Mouse (Mus musculus) CH12.LX (cell line): ENCODE data around the gene Prcc. TPM values are rescaled to one million over a fixed set of nuclear protein-coding genes. Genes with fewer than 3 reads are reported as not detected.
"Not testable (repeated sequence)": the region's sequence is repeated elsewhere in the genome, so short reads cannot be mapped to it uniquely, and the experiment has no call there.

ENCODE experiments used
- DNase-seq: peaks from one replicate; pipeline ENCODE4 v3.0.0-alpha.2; 2013; ENCODE audit errors: extremely low read depth
- H3K27ac ChIP-seq: 2 replicates; pipeline ENCODE4 v1.5.1; 2012; ENCODE audit warnings: low read depth, mild to moderate bottlenecking, control low read depth, moderate library complexity; ENCODE audit not compliant: insufficient read depth
- H3K27me3 ChIP-seq: replicated peaks from 2 replicates; pipeline ENCODE3; 2012; ENCODE audit warnings: inconsistent platforms
- H3K36me3 ChIP-seq, 2 experiments: replicated peaks in 1 of 2; 2 replicates each; pipeline versions ENCODE3 to v1.6.1; 2012; ENCODE audit warnings: inconsistent platforms in 1 of 2, low read length in 1 of 2, mild to moderate bottlenecking in 1 of 2, mixed read lengths in 1 of 2, moderate library complexity in 1 of 2; ENCODE audit not compliant: control insufficient read depth in 1 of 2, insufficient read depth in 1 of 2
- H3K4me1 ChIP-seq, 2 experiments: 2 replicates each; pipeline ENCODE4 v1.6.1; 2012; ENCODE audit warnings: inconsistent platforms in 1 of 2, moderate library complexity in 1 of 2; ENCODE audit not compliant: insufficient read depth in 2 of 2, control insufficient read depth in 1 of 2
- H3K4me2 ChIP-seq: 2 replicates; pipeline ENCODE4 v1.6.1; 2012; ENCODE audit warnings: low read depth, mild to moderate bottlenecking, control low read depth; ENCODE audit not compliant: poor library complexity, insufficient read depth, severe bottlenecking
- H3K4me3 ChIP-seq, 3 experiments: fragments of 150-350 bp in 1 of 3; sonication (generic) in 1 of 3; replicated peaks in 1 of 3; 2 replicates each; pipeline versions ENCODE3 to v1.5.1; 2011 to 2012; ENCODE audit warnings: low read depth in 2 of 3, low read length in 2 of 3, mild to moderate bottlenecking in 2 of 3, moderate library complexity in 2 of 3, control low read depth in 1 of 3, improper control_type of control experiment in 1 of 3, inconsistent platforms in 1 of 3, mixed read lengths in 1 of 3; ENCODE audit not compliant: poor library complexity in 1 of 3
- H3K79me2 ChIP-seq: replicated peaks from 2 replicates; pipeline ENCODE4 v1.6.1; 2012; ENCODE audit warnings: mild to moderate bottlenecking, moderate library complexity; ENCODE audit not compliant: control insufficient read depth, poor library complexity, insufficient read depth, severe bottlenecking; ENCODE audit errors: extremely low read depth
- H3K9ac ChIP-seq: 2 replicates; pipeline ENCODE4 v1.6.1; 2012; ENCODE audit warnings: low read depth, mild to moderate bottlenecking, control low read depth, moderate library complexity; ENCODE audit not compliant: insufficient read depth
- H3K9me3 ChIP-seq: replicated peaks from 2 replicates; pipeline ENCODE3; 2012; ENCODE audit warnings: low read length, inconsistent platforms, mixed read lengths
- CTCF ChIP-seq, 2 experiments: IDR thresholded peaks in 1 of 2; conservative IDR thresholded peaks in 1 of 2; 2 replicates each; pipeline ENCODE4 v1.5.1; 2011 to 2012; ENCODE audit warnings: low read depth in 2 of 2, low read length in 2 of 2, improper control_type of control experiment in 1 of 2, inconsistent platforms in 1 of 2, mild to moderate bottlenecking in 1 of 2, moderate library complexity in 1 of 2
- E2F4 ChIP-seq: IDR thresholded peaks from 2 replicates; pipeline ENCODE4 v1.6.1; 2011; ENCODE audit warnings: low read depth, low read length, improper control_type of control experiment; ENCODE audit not compliant: insufficient replicate concordance
- ELF1 ChIP-seq: IDR thresholded peaks from 2 replicates; pipeline ENCODE4 v1.6.1; 2014; ENCODE audit warnings: low read depth, mild to moderate bottlenecking, inconsistent platforms, low read length, improper control_type of control experiment
- ETS1 ChIP-seq: conservative IDR thresholded peaks from 2 replicates; pipeline ENCODE4 v1.6.1; 2012; ENCODE audit warnings: low read depth, mild to moderate bottlenecking, inconsistent platforms, low read length, improper control_type of control experiment, moderate library complexity
- HCFC1 ChIP-seq: IDR thresholded peaks from 2 replicates; pipeline ENCODE4 v1.6.1; 2012; ENCODE audit warnings: low read depth, mild to moderate bottlenecking, inconsistent platforms, low read length, improper control_type of control experiment
- JUN ChIP-seq: IDR thresholded peaks from 2 replicates; pipeline ENCODE4 v1.6.1; 2011; ENCODE audit warnings: low read depth, mild to moderate bottlenecking, low read length, improper control_type of control experiment, moderate library complexity; ENCODE audit not compliant: insufficient read depth
- JUND ChIP-seq: conservative IDR thresholded peaks from 2 replicates; pipeline ENCODE4 v1.6.1; 2011; ENCODE audit warnings: low read depth, low read length, improper control_type of control experiment
- MAZ ChIP-seq: IDR thresholded peaks from 2 replicates; pipeline ENCODE4 v1.6.1; 2012; ENCODE audit warnings: low read depth, mild to moderate bottlenecking, inconsistent platforms, low read length, improper control_type of control experiment, moderate library complexity
- MEF2A ChIP-seq: IDR thresholded peaks from 2 replicates; pipeline ENCODE4 v1.6.1; 2014; ENCODE audit warnings: low read depth, mild to moderate bottlenecking, inconsistent platforms, low read length, improper control_type of control experiment, borderline replicate concordance
- MYC ChIP-seq: IDR thresholded peaks from 2 replicates; pipeline ENCODE4 v1.6.1; 2011; ENCODE audit warnings: low read depth, mild to moderate bottlenecking, improper control_type of control experiment, low read length
- NELFE ChIP-seq: IDR thresholded peaks from 2 replicates; pipeline ENCODE4 v1.6.1; 2011; ENCODE audit warnings: low read depth, low read length, improper control_type of control experiment
- SIN3A ChIP-seq: IDR thresholded peaks from 2 replicates; pipeline ENCODE4 v1.6.1; 2012; ENCODE audit warnings: low read length, improper control_type of control experiment, inconsistent platforms
- SMC3 ChIP-seq: IDR thresholded peaks from 2 replicates; pipeline ENCODE4 v1.6.1; 2011; ENCODE audit warnings: low read depth, low read length, improper control_type of control experiment
- UBTF ChIP-seq: IDR thresholded peaks from 2 replicates; pipeline ENCODE4 v1.6.1; 2012; ENCODE audit warnings: low read depth, mild to moderate bottlenecking, inconsistent platforms, low read length, improper control_type of control experiment, moderate library complexity
- USF1 ChIP-seq: IDR thresholded peaks from 2 replicates; pipeline ENCODE4 v1.6.1; 2014; ENCODE audit warnings: low read depth, mild to moderate bottlenecking, inconsistent platforms, low read length, improper control_type of control experiment
- USF2 ChIP-seq: conservative IDR thresholded peaks from 2 replicates; pipeline ENCODE4 v1.6.1; 2011; ENCODE audit warnings: low read depth, low read length, improper control_type of control experiment
- ZKSCAN1 ChIP-seq: IDR thresholded peaks from 2 replicates; pipeline ENCODE4 v1.6.1; 2012; ENCODE audit warnings: low read depth, inconsistent platforms, low read length, improper control_type of control experiment, borderline replicate concordance
- ZNF384 ChIP-seq: IDR thresholded peaks from 2 replicates; pipeline ENCODE4 v1.6.1; 2012; ENCODE audit warnings: low read depth, low read length, improper control_type of control experiment, inconsistent platforms
- dilution Hi-C: fragments of 300-500 bp; cut with MboI; formaldehyde crosslinking; loops from 2 replicates; pipeline ENCODE4 v1.14.3; 2020; ENCODE audit warnings: low sequenced_read_pairs; ENCODE audit not compliant: extremely low pct_unique_long_range_greater_than_20kb, extremely low pct_ligation_motif_present
- in situ Hi-C: fragments of 300-500 bp; cut with MboI; formaldehyde crosslinking; loops from 3 replicates; pipeline ENCODE4 v1.14.3; 2019; ENCODE audit warnings: low sequenced_read_pairs, low pct_ligation_motif_present, low pct_unique_long_range_greater_than_20kb, mixed read lengths
- polyA plus RNA-seq: library from polyadenylated mRNA; unstranded; fragments of >175 nt; gene quantifications from 2 replicates; pipeline ENCODE4 v1.2.1, GENCODE M21; 2012; ENCODE audit warnings: low read depth; ENCODE audit not compliant: insufficient read length
- total RNA-seq, 2 experiments: library from RNA; depleted of rRNA; stranded (reverse); fragments of 300-350 nt in 1 of 2; fragments of >200 nt in 1 of 2; gene quantifications; 2 replicates each; pipeline ENCODE4 v1.2.3; 2012 to 2014

The Prcc gene
- total and polyA plus RNA-seq, 3 experiments = 26.4 to 58.5 (median 48.6) TPM

DNA sequence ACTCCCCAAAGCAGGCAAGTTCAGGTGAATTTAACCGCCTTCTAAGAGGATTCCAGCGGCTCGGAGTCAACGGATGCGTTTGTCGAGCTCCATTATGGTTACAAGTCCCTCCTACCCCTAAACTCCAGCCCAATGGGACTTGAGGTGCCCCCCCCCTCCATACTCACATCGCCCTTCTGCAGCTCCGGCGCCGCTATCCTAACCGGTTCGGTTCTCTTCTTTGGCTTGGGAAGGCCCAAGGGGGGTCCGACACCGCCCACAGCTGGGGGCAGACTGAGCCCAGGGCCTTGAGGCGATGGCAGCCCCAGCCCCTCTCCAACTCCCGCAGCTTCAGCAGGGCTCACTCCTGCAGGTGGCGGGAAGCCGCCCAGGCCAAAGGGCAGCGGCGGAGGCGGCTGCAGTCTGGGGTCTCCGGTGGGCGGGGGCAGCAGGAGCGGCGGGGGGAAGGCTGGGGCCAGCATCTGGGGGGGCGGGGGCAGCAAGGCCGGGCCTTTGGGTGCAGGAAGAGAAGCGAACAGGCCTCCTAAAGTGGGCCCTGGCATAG, 628 bp downstream of the Prcc start:
- peaks cover 10 to 26% of the 10 kb centered on the region in 2 experiments for H3K4me1 ChIP-seq
- in situ Hi-C loops (no loop called here), dilution Hi-C loops (no loop called here)
- peak overlapping the region; percentile 94 for H3K4me2 ChIP-seq
- no peak for TF ChIP-seq SMC3
- H3K36me3 ChIP-seq = peaks cover 13 to 26% of the 10 kb centered on the region in 2 experiments
- H3K4me3 ChIP-seq = peak overlapping the region; percentile 86 to 95 (median 95)
- peaks cover 5% of the 10 kb centered on the region for H3K9me3 ChIP-seq
- H3K9ac ChIP-seq = peak overlapping the region; percentile 99
- H3K27ac ChIP-seq = peak overlapping the region; percentile 72
- no peaks in the 10 kb centered on the region for H3K27me3 ChIP-seq
- peak; percentile 38 for DNase-seq
- peaks cover 41% of the 10 kb centered on the region for H3K79me2 ChIP-seq

- H3K79me2 ChIP-seq = peaks cover 41% of the 10 kb centered on the region
- in situ Hi-C loops (no loop called here), dilution Hi-C loops (no loop called here)
- DNase-seq = no peak
- no peak overlapping the region for H3K27ac ChIP-seq
- H3K36me3 ChIP-seq = peaks cover 14 to 28% of the 10 kb centered on the region in 2 experiments
- H3K4me2 ChIP-seq = peak overlapping the region; percentile 94
- H3K9me3 ChIP-seq = peaks cover 5% of the 10 kb centered on the region
- peaks cover 10 to 26% of the 10 kb centered on the region in 2 experiments for H3K4me1 ChIP-seq
- H3K4me3 ChIP-seq = peak overlapping the region; percentile 80 to 95 (median 86)
- TF ChIP-seq UBTF (no peak), ZNF384 (no peak), MEF2A (no peak), JUN (no peak), ELF1 (no peak), NELFE (no peak), MAZ (no peak), USF2 (no peak), SIN3A (peak; percentile 56; the same call in 1 of the 2 replicates)
- no peaks in the 10 kb centered on the region for H3K27me3 ChIP-seq
- H3K9ac ChIP-seq = peak overlapping the region; percentile 99
Measured at GRCm38 (mm10) chr3:87884291-87884690, 1.1 kb downstream of the Prcc start.

GRCm38 (mm10) chr3:87877730-87878129, 7.7 kb downstream of the Prcc start:
- H3K9ac ChIP-seq = no peak overlapping the region

DNA sequence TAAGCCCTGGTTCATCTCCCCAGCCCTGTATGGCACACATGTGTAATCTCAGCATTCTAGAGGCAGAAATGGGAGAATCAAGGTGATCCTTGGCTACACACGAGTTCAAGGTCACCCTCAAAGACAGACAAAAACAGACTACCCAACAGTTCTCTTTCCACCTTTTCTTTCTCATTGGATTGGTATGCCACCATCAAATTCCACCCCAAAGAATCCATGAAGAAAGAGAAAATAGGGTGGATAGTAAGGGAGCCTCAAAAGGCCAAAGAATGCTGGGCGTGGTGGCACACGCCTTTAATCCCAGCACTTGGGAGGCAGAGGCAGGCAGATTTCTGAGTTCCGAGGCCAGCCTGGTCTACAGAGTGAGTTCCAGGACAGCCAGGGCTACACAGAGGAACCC, 21.3 kb downstream of the Prcc start:
- in situ Hi-C loops, DNase-seq, H3K4me2 ChIP-seq: not testable (repeated sequence)

More at GRCm38 (mm10) chr3:87877730-87878129, 7.7 kb downstream of the Prcc start:
- H3K4me1 ChIP-seq = peaks cover 3 to 9% of the 10 kb centered on the region in 2 experiments; a peak in 3 of 4 replicates
- H3K27ac ChIP-seq = no peak overlapping the region
- H3K9me3 ChIP-seq = no peaks in the 10 kb centered on the region
- TF ChIP-seq ZKSCAN1 (no peak), ETS1 (no peak), MYC (no peak), ELF1 (no peak), USF1 (no peak), SMC3 (no peak), E2F4 (no peak), HCFC1 (no peak), JUND (no peak), CTCF (conservative IDR thresholded peaks at IDR 0.05 in 1 of 2, IDR thresholded peaks at IDR 0.05 in 1 of 2; ENCODE audit: low read depth in 2 of 2, low read length in 2 of 2) (no peak), MEF2A (no peak)
- in situ Hi-C loops = no loop called here
- peaks cover 38% of the 10 kb centered on the region for H3K79me2 ChIP-seq
- H3K27me3 ChIP-seq = no peaks in the 10 kb centered on the region
- no peak overlapping the region for H3K4me3 ChIP-seq
- no peak overlapping the region for H3K4me2 ChIP-seq
- dilution Hi-C loops = no loop called here
- peaks cover 29 to 80% of the 10 kb centered on the region in 2 experiments for H3K36me3 ChIP-seq
- no peak for DNase-seq

More for the DNA sequence above, 21.3 kb downstream of the Prcc start:
- H3K27ac ChIP-seq, H3K27me3 ChIP-seq, H3K9ac ChIP-seq, dilution Hi-C loops, H3K4me3 ChIP-seq, H3K79me2 ChIP-seq, H3K9me3 ChIP-seq: not testable (repeated sequence)
- peaks cover 0 to 21% of the 10 kb centered on the region in 2 experiments; a peak in 3 of 4 replicates for H3K4me1 ChIP-seq
- peaks cover 64 to 86% of the 10 kb centered on the region in 2 experiments for H3K36me3 ChIP-seq
